Mouse (Mus musculus) bone marrow, adult 2 months (tissue): ENCODE results near the gene C130026I21Rik.

Source experiments
- CTCF ChIP-seq: fragments of 200-500 bp; IDR thresholded peaks from 2 replicates; pipeline ENCODE4 v1.5.1; 2011; ENCODE audit warnings: low read length, control low read depth; ENCODE audit not compliant: control insufficient read depth, insufficient read depth
- POLR2A ChIP-seq: fragments of 200-500 bp; IDR thresholded peaks from 2 replicates; pipeline ENCODE4 v1.6.1; 2011; ENCODE audit warnings: low read depth, mild to moderate bottlenecking, control low read depth, low read length, borderline replicate concordance; ENCODE audit not compliant: control insufficient read depth

DNA sequence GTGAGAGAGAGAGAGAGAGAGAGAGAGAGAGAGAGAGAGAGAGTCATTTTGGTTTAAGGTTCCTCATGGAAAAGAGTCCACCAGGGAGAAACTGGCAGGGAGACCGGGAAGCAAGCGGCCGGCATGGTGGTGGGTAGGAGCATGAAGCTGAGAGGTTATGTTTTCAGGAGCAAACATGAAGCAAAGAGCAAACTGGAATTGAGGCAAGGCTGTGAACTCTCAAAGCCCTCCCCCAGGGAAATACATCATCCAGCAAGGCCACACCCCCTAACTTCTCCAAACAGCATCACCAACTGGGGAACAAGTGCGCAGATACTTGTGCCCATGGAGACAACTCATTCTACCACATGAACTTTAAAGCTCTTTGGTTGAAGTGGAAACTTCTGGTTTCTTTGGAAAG is 326.8 kb downstream of the C130026I21Rik start:
- TF ChIP-seq CTCF = no peak
- no peak for TF ChIP-seq POLR2A
